Mouse (Mus musculus): ENCODE data around the gene F3. TPM values are rescaled to one million over a fixed set of nuclear protein-coding genes. Genes with fewer than 3 reads are reported as not detected.
"Not testable (repeated sequence)": the region's sequence is repeated elsewhere in the genome, so short reads cannot be mapped to it uniquely, and the experiment has no call there.

The F3 gene
- polyA plus RNA-seq, 1 experiment from 2014 or later: 7.2 TPM

GRCm38 (mm10) chr3:121766048-121766447, 42.7 kb downstream of the F3 start:
- Histone ChIP-seq H3K27me3 (ENCODE audit: control insufficient read depth, insufficient read depth, low read length) (no peaks in the 10 kb centered on the region), H3K4me1 (ENCODE audit: control insufficient read depth, insufficient read depth, low read length) (no peaks in the 10 kb centered on the region), H3K9ac (replicated peaks; ENCODE audit: low read length) (no peak overlapping the region), H3K9me3 (ENCODE audit: control insufficient read depth, low read length) (no peaks in the 10 kb centered on the region), H3K4me2 (ENCODE audit: low read length) (no peak overlapping the region), H3K4me3 (replicated peaks; ENCODE audit: low read depth, low read length) (no peak overlapping the region), H3K27ac (replicated peaks; ENCODE audit: low read depth, low read length) (no peak overlapping the region), H3K36me3 (ENCODE audit: control insufficient read depth, insufficient read depth, low read length) (peaks cover 56% of the 10 kb centered on the region)
- no peak for DNase-seq
- ATAC-seq (ENCODE audit: low FRiP score, low TSS enrichment): no peak

- Histone ChIP-seq H3K4me2 (ENCODE audit: low read length) (no peak overlapping the region), H3K9ac (replicated peaks; ENCODE audit: low read length) (no peak overlapping the region), H3K36me3 (ENCODE audit: control insufficient read depth, insufficient read depth, low read length) (peaks cover 62% of the 10 kb centered on the region), H3K4me3 (replicated peaks; ENCODE audit: low read depth, low read length) (no peak overlapping the region), H3K4me1 (ENCODE audit: control insufficient read depth, insufficient read depth, low read length) (no peaks in the 10 kb centered on the region), H3K27ac (replicated peaks; ENCODE audit: low read depth, low read length) (no peak overlapping the region), H3K27me3 (ENCODE audit: control insufficient read depth, insufficient read depth, low read length) (no peaks in the 10 kb centered on the region), H3K9me3 (ENCODE audit: control insufficient read depth, low read length) (no peaks in the 10 kb centered on the region)
- ATAC-seq (ENCODE audit: low FRiP score, low TSS enrichment) (no peak), DNase-seq (no peak)
- 93% methylated on average over 5 of the region's 5 CpGs for WGBS
These were observed 43.5 kb downstream of the F3 start for GRCm38 (mm10) chr3:121766818-121767217.

GRCm38 (mm10) chr3:121768770-121769169, 45.4 kb downstream of the F3 start:
- Histone ChIP-seq H3K4me1 (ENCODE audit: control insufficient read depth, insufficient read depth, low read length) (no peaks in the 10 kb centered on the region), H3K9me3 (ENCODE audit: control insufficient read depth, low read length) (no peaks in the 10 kb centered on the region), H3K27ac (replicated peaks; ENCODE audit: low read depth, low read length) (no peak overlapping the region), H3K4me2 (ENCODE audit: low read length) (no peak overlapping the region), H3K27me3 (ENCODE audit: control insufficient read depth, insufficient read depth, low read length) (no peaks in the 10 kb centered on the region), H3K36me3 (ENCODE audit: control insufficient read depth, insufficient read depth, low read length) (peaks cover 67% of the 10 kb centered on the region), H3K9ac (replicated peaks; ENCODE audit: low read length) (no peak overlapping the region), H3K4me3 (replicated peaks; ENCODE audit: low read depth, low read length) (no peak overlapping the region)
- ATAC-seq (ENCODE audit: low FRiP score, low TSS enrichment) (no peak), DNase-seq (no peak)
- WGBS: 98% methylated on average over 3 of the region's 3 CpGs

- H3K9ac ChIP-seq (replicated peaks; ENCODE audit: low read length); ATAC-seq (ENCODE audit: low FRiP score, low TSS enrichment); H3K27ac ChIP-seq (replicated peaks; ENCODE audit: low read depth, low read length); DNase-seq; H3K27me3 ChIP-seq (ENCODE audit: control insufficient read depth, insufficient read depth, low read length); H3K4me2 ChIP-seq (ENCODE audit: low read length); H3K4me1 ChIP-seq (ENCODE audit: control insufficient read depth, insufficient read depth, low read length); H3K4me3 ChIP-seq (replicated peaks; ENCODE audit: low read depth, low read length); H3K9me3 ChIP-seq (ENCODE audit: control insufficient read depth, low read length): not testable (repeated sequence)
- 91% methylated on average over 4 of the region's 4 CpGs for WGBS
- peaks cover 34% of the 10 kb centered on the region for H3K36me3 ChIP-seq (ENCODE audit: control insufficient read depth, insufficient read depth, low read length)
These were observed 50.0 kb downstream of the F3 start for GRCm38 (mm10) chr3:121773336-121773735.

GRCm38 (mm10) chr3:121777943-121778342, 54.6 kb downstream of the F3 start:
- Histone ChIP-seq H3K9ac (replicated peaks; ENCODE audit: low read length) (no peak overlapping the region), H3K27me3 (ENCODE audit: control insufficient read depth, insufficient read depth, low read length) (no peaks in the 10 kb centered on the region), H3K27ac (replicated peaks; ENCODE audit: low read depth, low read length) (no peak overlapping the region), H3K9me3 (ENCODE audit: control insufficient read depth, low read length) (no peaks in the 10 kb centered on the region), H3K36me3 (ENCODE audit: control insufficient read depth, insufficient read depth, low read length) (peaks cover 11% of the 10 kb centered on the region), H3K4me1 (ENCODE audit: control insufficient read depth, insufficient read depth, low read length) (no peaks in the 10 kb centered on the region), H3K4me2 (ENCODE audit: low read length) (no peak overlapping the region), H3K4me3 (replicated peaks; ENCODE audit: low read depth, low read length) (no peak overlapping the region)
- no peak for ATAC-seq (ENCODE audit: low FRiP score, low TSS enrichment)
- DNase-seq: peak; percentile 59
- WGBS: 55% methylated on average over 7 of the region's 7 CpGs

GRCm38 (mm10) chr3:121783020-121783419, 59.7 kb downstream of the F3 start:
- Histone ChIP-seq H3K36me3 (ENCODE audit: control insufficient read depth, insufficient read depth, low read length) (peaks cover 12% of the 10 kb centered on the region; the same call in 1 of the 2 replicates), H3K9me3 (ENCODE audit: control insufficient read depth, low read length) (no peaks in the 10 kb centered on the region), H3K9ac (replicated peaks; ENCODE audit: low read length) (no peak overlapping the region), H3K27me3 (ENCODE audit: control insufficient read depth, insufficient read depth, low read length) (no peaks in the 10 kb centered on the region), H3K27ac (replicated peaks; ENCODE audit: low read depth, low read length) (no peak overlapping the region), H3K4me1 (ENCODE audit: control insufficient read depth, insufficient read depth, low read length) (no peaks in the 10 kb centered on the region), H3K4me3 (replicated peaks; ENCODE audit: low read depth, low read length) (no peak overlapping the region), H3K4me2 (ENCODE audit: low read length) (no peak overlapping the region)
- ATAC-seq (ENCODE audit: low FRiP score, low TSS enrichment): no peak
- DNase-seq: no peak
- WGBS: 94% methylated on average over 6 of the region's 6 CpGs

Other genes starting within 250 kb of the F3 start
- 0.51 and 0.63 TPM in 2 replicates for gene Slc44a3, start 191.1 kb upstream of the F3 start, polyA plus RNA-seq (2014; fragmentation: Nextera tagmentation; extraction: Ambion mirVana)
- gene 4930432M17Rik, start 52.8 kb upstream of the F3 start, polyA plus RNA-seq (2014; fragmentation: Nextera tagmentation; extraction: Ambion mirVana): not detected in 2 replicates
- 59.1 and 75.1 TPM in 2 replicates for gene Abcd3, start 91.8 kb downstream of the F3 start, polyA plus RNA-seq (2014; fragmentation: Nextera tagmentation; extraction: Ambion mirVana)
- gene Arhgap29, start 229.0 kb downstream of the F3 start, polyA plus RNA-seq (2014; fragmentation: Nextera tagmentation; extraction: Ambion mirVana): 5.5 and 33.7 TPM in 2 replicates

Measured in midbrain, embryonic 14.5 days (tissue).